Mouse (Mus musculus): Measurements from ENCODE around the gene Nfam1. TPM values are rescaled to one million over a fixed set of nuclear protein-coding genes. Genes with fewer than 3 reads are reported as not detected.

The Nfam1 gene
- polyA plus RNA-seq, 1 experiment from 2014 or later: 1.7 TPM

DNA sequence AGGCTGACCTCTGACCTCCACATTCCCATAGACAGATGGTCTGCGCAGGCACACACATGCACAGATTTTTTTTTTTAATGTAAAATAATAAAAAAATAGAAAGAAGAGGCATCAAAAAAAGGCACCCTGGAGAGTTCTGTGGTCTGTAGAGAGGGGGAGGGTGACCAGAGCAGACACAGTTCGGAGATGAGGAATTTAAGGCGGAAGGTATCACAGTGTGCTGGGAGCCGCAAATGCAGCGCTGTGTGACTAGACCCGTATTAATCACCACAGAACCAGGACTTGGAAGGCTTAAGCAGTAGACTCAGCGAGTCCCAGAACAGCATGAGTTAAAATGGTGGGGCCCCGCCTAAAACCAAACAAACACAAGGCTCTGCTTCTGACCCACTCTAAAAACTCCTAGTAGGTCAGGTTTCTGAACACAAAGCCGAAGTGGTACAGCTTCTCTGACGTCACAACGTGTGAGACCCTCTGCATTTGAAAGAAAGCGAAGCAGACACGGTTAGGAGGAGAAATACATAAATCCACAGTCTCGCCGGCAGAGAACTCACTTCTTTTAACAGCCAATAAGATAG is 25.7 kb downstream of the Nfam1 start:
- Histone ChIP-seq H3K9me3 (no peaks in the 10 kb centered on the region), H3K9ac (no peak overlapping the region), H3K4me1 (peaks cover 51% of the 10 kb centered on the region), H3K36me3 (replicated peaks) (no peaks in the 10 kb centered on the region), H3K27me3 (peaks cover 57% of the 10 kb centered on the region), H3K4me3 (replicated peaks) (no peak overlapping the region), H3K27ac (no peak overlapping the region), H3K4me2 (no peak overlapping the region)
- no peak for ATAC-seq (ENCODE audit: low FRiP score)
- WGBS: 55% methylated on average over 15 of the region's 15 CpGs

DNA sequence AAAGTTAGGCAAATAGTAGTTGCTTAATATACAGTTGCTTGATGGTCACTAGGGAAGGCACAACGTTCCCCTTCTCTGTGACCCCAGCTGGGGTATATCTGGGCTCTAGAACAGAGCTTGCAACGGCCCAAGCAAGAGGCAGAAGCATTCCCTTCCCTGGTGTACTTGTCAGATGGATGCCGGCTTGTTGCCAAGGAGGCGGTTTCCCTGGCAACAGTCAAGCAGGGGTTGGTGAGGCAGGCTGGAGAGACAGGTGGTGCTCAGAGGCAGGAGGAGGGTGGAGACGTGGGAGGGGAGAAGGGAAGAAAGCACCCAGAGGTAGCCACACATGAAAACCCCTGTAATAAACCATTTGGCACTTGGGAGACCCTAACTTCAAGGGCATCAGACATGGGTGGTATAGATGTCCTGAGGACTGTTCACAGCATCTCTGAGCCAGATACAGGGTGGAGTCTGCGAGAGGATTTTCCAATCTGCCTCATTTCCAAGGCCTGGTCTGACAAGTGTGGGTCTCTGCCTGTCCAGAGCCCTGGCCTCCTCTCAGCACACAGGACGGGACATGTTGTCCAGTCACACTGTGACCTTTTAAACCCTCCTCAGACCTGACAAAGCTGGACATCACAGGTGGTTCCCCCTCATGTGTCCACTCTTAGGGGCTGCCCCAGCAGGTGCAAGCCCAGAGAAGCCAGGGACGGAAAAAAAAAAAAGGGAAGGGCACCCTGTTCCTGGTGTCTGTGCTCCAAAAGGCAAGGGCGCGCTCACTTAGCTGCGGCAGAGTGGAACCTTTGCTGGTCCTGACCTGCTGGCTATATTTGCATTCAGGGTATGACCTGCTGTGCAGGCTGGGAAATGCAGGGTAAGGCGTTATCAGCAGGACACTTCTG is 30.2 kb downstream of the Nfam1 start:
- no peaks in the 10 kb centered on the region for H3K36me3 ChIP-seq (replicated peaks)
- H3K27me3 ChIP-seq: peaks cover 60% of the 10 kb centered on the region
- H3K4me1 ChIP-seq: peaks cover 37% of the 10 kb centered on the region
- no peak overlapping the region for H3K4me2 ChIP-seq
- H3K9ac ChIP-seq: no peak overlapping the region
- no peaks in the 10 kb centered on the region for H3K9me3 ChIP-seq
- H3K4me3 ChIP-seq (replicated peaks): no peak overlapping the region
- 38% methylated on average over 12 of the region's 12 CpGs for WGBS
- ATAC-seq (ENCODE audit: low FRiP score): peak; percentile 91
- H3K27ac ChIP-seq: peak overlapping the region; percentile 48

DNA sequence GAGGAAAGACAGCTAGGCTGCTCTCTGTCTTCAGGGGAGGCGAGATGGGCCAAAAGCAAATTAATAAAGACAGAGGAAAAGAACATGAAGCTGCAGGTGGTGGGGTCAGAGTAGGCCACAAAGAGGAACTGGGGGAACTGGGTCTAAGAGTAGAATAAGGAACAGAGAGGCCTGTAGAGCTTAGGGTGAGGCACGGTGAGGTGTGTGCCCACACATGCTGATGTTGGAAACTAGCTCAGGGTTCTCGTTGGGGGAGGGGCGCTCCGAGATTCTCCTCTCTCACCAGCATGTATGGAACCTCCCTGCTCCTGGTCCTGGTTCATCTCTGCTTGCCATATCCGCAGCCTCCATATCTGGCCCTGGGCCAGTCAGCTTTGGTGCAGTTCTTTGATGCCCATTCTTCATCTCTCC is 34.3 kb downstream of the Nfam1 start:
- ATAC-seq (ENCODE audit: low FRiP score): no peak
- Histone ChIP-seq H3K4me2 (no peak overlapping the region), H3K36me3 (replicated peaks) (no peaks in the 10 kb centered on the region), H3K9ac (no peak overlapping the region), H3K27ac (no peak overlapping the region), H3K4me1 (peaks cover 68% of the 10 kb centered on the region), H3K4me3 (replicated peaks) (no peak overlapping the region), H3K9me3 (no peaks in the 10 kb centered on the region), H3K27me3 (peaks cover 57% of the 10 kb centered on the region)
- 85% methylated on average over 6 of the region's 6 CpGs for WGBS

GRCm38 (mm10) chr15:82996431-82996830 is 36.7 kb downstream of the Nfam1 start:
- peaks cover 57% of the 10 kb centered on the region for H3K4me1 ChIP-seq
- no peaks in the 10 kb centered on the region for H3K36me3 ChIP-seq (replicated peaks)
- H3K27ac ChIP-seq: 0 out of 2 replicates have a peak overlapping the region, but pooled peaks have one; percentile 13
- H3K4me2 ChIP-seq: no peak overlapping the region
- peaks cover 49% of the 10 kb centered on the region for H3K27me3 ChIP-seq
- ATAC-seq (ENCODE audit: low FRiP score): no peak
- no peaks in the 10 kb centered on the region for H3K9me3 ChIP-seq
- H3K4me3 ChIP-seq (replicated peaks): no peak overlapping the region
- no peak overlapping the region for H3K9ac ChIP-seq

DNA sequence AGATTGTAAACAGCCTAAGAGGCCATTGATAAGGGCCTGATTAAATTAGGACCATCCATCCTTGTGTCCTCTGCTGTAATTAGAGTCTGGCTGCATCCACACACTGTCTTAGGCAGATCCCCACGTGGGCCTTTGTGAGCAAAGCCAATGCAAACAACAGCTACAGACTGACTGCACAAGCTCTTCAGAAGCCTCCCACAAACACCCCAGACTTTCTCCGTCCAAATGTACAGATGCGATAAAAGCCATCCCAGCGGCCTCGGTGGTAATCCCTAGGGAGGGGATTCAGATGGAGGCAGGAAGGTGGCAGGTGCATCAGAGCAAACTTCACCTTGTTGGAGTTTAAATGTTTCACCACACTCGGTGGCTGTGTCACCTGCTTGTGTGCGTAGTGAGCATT is 37.9 kb downstream of the Nfam1 start:
- H3K27ac ChIP-seq: peak overlapping the region; percentile 61
- WGBS: 36% methylated on average over 7 of the region's 7 CpGs
- no peak for ATAC-seq (ENCODE audit: low FRiP score)

DNA sequence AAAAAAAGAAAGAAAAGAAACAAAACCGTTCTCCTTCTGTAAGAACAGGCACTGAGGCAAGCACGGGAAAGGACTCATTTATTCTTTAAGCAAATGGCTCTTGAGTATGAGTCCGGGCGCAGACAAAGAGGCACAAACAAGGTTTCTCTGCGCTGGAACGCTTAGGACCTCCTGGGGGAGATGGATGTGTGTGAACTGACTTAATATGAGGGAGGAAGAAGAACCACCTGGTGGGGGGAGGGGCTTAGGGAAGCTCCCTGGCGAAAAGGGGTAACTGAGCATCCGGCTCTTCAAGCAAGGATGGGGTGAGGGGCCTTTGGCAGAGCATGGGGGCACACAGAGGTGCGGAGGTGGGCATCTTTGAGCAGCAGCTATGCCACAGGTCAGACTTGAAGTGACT is 40.2 kb downstream of the Nfam1 start:
- no peak overlapping the region for H3K4me3 ChIP-seq (replicated peaks)
- H3K27me3 ChIP-seq: peaks cover 33% of the 10 kb centered on the region
- no peaks in the 10 kb centered on the region for H3K36me3 ChIP-seq (replicated peaks)
- no peaks in the 10 kb centered on the region for H3K9me3 ChIP-seq
- H3K4me2 ChIP-seq: no peak overlapping the region
- no peak overlapping the region for H3K27ac ChIP-seq
- no peak for ATAC-seq (ENCODE audit: low FRiP score)
- no peak overlapping the region for H3K9ac ChIP-seq
- 42% methylated on average over 9 of the region's 9 CpGs for WGBS
- H3K4me1 ChIP-seq: peaks cover 74% of the 10 kb centered on the region

More for the DNA sequence above, 37.9 kb downstream of the Nfam1 start:
- Histone ChIP-seq H3K4me3 (replicated peaks) (no peak overlapping the region), H3K4me2 (no peak overlapping the region), H3K27me3 (peaks cover 50% of the 10 kb centered on the region), H3K9ac (no peak overlapping the region), H3K4me1 (peaks cover 57% of the 10 kb centered on the region), H3K9me3 (no peaks in the 10 kb centered on the region), H3K36me3 (replicated peaks) (no peaks in the 10 kb centered on the region)

GRCm38 (mm10) chr15:82992079-82992783 is 40.9 kb downstream of the Nfam1 start:
- WGBS: 74% methylated on average over 13 of the region's 13 CpGs
- Histone ChIP-seq H3K4me3 (replicated peaks) (no peak overlapping the region), H3K27ac (0 out of 2 replicates have a peak overlapping the region, but pooled peaks have one; percentile 1), H3K9ac (no peak overlapping the region), H3K9me3 (no peaks in the 10 kb centered on the region), H3K36me3 (replicated peaks) (no peaks in the 10 kb centered on the region), H3K4me2 (no peak overlapping the region), H3K27me3 (peaks cover 32% of the 10 kb centered on the region), H3K4me1 (peaks cover 72% of the 10 kb centered on the region)
- no peak for ATAC-seq (ENCODE audit: low FRiP score)

GRCm38 (mm10) chr15:82989190-82989704 is 43.9 kb downstream of the Nfam1 start:
- Histone ChIP-seq H3K4me1 (peaks cover 75% of the 10 kb centered on the region), H3K27me3 (peaks cover 43% of the 10 kb centered on the region), H3K9me3 (no peaks in the 10 kb centered on the region), H3K4me3 (replicated peaks) (no peak overlapping the region), H3K9ac (peak overlapping the region; percentile 17; the same call in 1 of the 2 replicates), H3K4me2 (no peak overlapping the region), H3K27ac (peak overlapping the region; percentile 56), H3K36me3 (replicated peaks) (no peaks in the 10 kb centered on the region)
- ATAC-seq (ENCODE audit: low FRiP score): no peak
- 36% methylated on average over 6 of the region's 6 CpGs for whole genome bisulfite sequencing

- WGBS: under 1% methylated on average over 20 of the region's 20 CpGs
- peak; percentile 85 for ATAC-seq (ENCODE audit: low FRiP score)
- peaks cover 38% of the 10 kb centered on the region for H3K27me3 ChIP-seq
- peak within 1 kb of the TSS; percentile 70 for H3K4me2 ChIP-seq
- H3K9me3 ChIP-seq: no peaks in the 10 kb centered on the region
- H3K36me3 ChIP-seq (replicated peaks): no peaks in the 10 kb centered on the region
- peak within 1 kb of the TSS; percentile 42 for H3K4me3 ChIP-seq (replicated peaks)
- H3K4me1 ChIP-seq: peaks cover 84% of the 10 kb centered on the region
- H3K27ac ChIP-seq: peak within 1 kb of the TSS; percentile 56; the same call in 1 of the 2 replicates
- H3K9ac ChIP-seq: peak within 1 kb of the TSS; percentile 54
Observed at GRCm38 (mm10) chr15:82987732-82988112, 45.4 kb downstream of the Nfam1 start, which contains the start of gene Tcf20. TSS of gene Tcf20 (minus strand) at chr15:82987872.

DNA sequence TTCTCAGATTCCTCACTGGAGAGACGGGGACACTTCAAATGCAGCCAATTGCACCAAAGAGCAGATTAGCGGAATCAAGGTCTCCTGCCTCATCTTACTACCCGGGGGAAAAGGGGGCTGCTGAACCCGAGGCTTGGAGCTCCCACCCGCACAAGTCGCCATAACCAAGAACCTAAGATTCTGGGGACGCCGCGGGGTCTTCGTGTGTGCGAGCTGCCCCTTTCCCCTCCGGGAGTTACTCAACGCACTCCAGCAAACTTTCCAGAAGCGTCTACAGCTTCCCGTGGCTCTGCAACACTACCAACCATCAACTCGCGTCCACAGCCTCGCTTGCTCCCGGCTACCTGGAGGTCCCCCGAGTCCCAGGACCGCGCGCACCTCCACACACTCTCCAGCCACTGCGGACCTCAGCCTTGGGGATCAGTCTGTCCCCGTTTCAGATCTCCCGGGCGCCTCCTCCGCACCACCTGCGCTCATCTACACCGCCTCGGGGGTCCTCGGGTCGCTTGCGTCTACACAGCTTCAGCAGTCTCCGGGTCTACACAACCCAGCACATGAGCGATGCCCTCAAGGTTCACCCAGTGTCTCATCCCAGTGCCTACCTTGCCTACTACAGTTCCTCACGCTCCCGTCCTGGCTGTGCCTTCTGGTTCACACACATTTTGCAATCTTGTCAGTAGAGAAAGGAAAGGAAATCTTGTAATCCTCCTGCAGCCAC is 45.9 kb downstream of the Nfam1 start:
- H3K4me3 ChIP-seq (replicated peaks): peak overlapping the region; percentile 42
- no peak for ATAC-seq (ENCODE audit: low FRiP score)

DNA sequence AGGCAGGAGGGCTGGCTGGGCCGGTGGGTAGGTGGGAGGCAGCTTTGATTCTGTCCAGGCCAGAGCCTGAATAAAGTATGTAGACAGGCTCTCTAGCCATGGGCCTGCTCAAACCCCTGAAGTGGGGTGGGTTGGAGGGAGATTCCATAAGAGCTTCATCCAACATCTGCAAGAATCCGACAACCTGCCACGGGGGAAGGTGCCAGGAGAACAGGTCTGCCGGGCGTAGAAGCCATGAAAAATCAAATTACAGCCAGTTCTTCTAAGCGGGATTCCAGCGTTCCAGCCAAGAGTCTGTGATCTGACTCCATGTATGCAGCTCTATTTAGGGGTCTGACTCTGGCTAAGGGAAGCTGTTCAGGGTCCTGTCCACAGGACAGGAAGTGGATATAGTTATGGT is 48.5 kb downstream of the Nfam1 start:
- Histone ChIP-seq H3K9ac (peak overlapping the region; percentile 33; the same call in 1 of the 2 replicates), H3K36me3 (replicated peaks) (no peaks in the 10 kb centered on the region), H3K27me3 (peaks cover 29% of the 10 kb centered on the region), H3K27ac (peak overlapping the region; percentile 96), H3K4me2 (peak overlapping the region; percentile 53; the same call in 1 of the 2 replicates), H3K9me3 (no peaks in the 10 kb centered on the region), H3K4me3 (replicated peaks) (no peak overlapping the region), H3K4me1 (peaks cover 83% of the 10 kb centered on the region)
- WGBS: 63% methylated on average over 7 of the region's 7 CpGs
- no peak for ATAC-seq (ENCODE audit: low FRiP score)

More for the DNA sequence above, 45.9 kb downstream of the Nfam1 start:
- Histone ChIP-seq H3K4me1 (peaks cover 84% of the 10 kb centered on the region), H3K9ac (peak overlapping the region; percentile 54), H3K4me2 (peak overlapping the region; percentile 70), H3K27me3 (peaks cover 38% of the 10 kb centered on the region), H3K27ac (peak overlapping the region; percentile 50; the same call in 1 of the 2 replicates), H3K36me3 (replicated peaks) (no peaks in the 10 kb centered on the region), H3K9me3 (no peaks in the 10 kb centered on the region)
- under 1% methylated on average over 38 of the region's 38 CpGs for WGBS

All from forebrain, embryonic 12.5 days (tissue).